Comparison of ENCODE assay signal across 8 mouse cellular contexts in genomic region chr7:145284293-145284692, GRCm38 (mm10). TPM values are rescaled to one million over a fixed set of nuclear protein-coding genes. Genes with fewer than 3 reads are reported as not detected.
A peak's percentile ranks its signal among the peaks of the same experiment; 100 is the strongest.
DNase-seq lines count a peak whose midpoint lies in the region; ATAC-seq lines count a peak whose summit lies in the region.

No protein-coding gene starts in this region.

- H3K27me3 ChIP-seq in heart, embryonic 10.5 days (ENCODE audit: insufficient read depth, poor library complexity, severe bottlenecking), result no peaks in the 10 kb centered on the region
- H3K27me3 ChIP-seq in embryonic facial prominence, embryonic 13.5 days, result no peaks in the 10 kb centered on the region
- no peaks in the 10 kb centered on the region for H3K27me3 ChIP-seq in limb, embryonic 11.5 days (ENCODE audit: control insufficient read depth, insufficient read depth, low read length)
- H3K27me3 ChIP-seq in midbrain, embryonic 14.5 days (ENCODE audit: control insufficient read depth, insufficient read depth, low read length), result no peaks in the 10 kb centered on the region

- H3K9me3 ChIP-seq in heart, embryonic 10.5 days, result no peaks in the 10 kb centered on the region
- no peaks in the 10 kb centered on the region for H3K9me3 ChIP-seq in embryonic facial prominence, embryonic 13.5 days
- no peaks in the 10 kb centered on the region for H3K9me3 ChIP-seq in limb, embryonic 11.5 days (ENCODE audit: control insufficient read depth, low read length)
- no peaks in the 10 kb centered on the region for H3K9me3 ChIP-seq in midbrain, embryonic 14.5 days (ENCODE audit: control insufficient read depth, low read length)

- no peak for DNase-seq in heart, embryonic 10.5 days (ENCODE audit: low spot score)
- DNase-seq in heart, adult 8-10 months (ENCODE audit: low spot score), result no peak
- DNase-seq in limb, embryonic 11.5 days (ENCODE audit: low spot score), result no peak
- no peak for DNase-seq in midbrain, embryonic 14.5 days
- DNase-seq in right cerebral cortex, adult 2 months (ENCODE audit: low spot score in 2 of 2), result no peak
- DNase-seq in left cerebral cortex, postnatal 36 days (ENCODE audit: low spot score in 2 of 2), result no peak
- DNase-seq in cerebellum, adult 11-12 months, result no peak

- peak overlapping the region; percentile 82; the same call in 1 of the 2 replicates for H3K27ac ChIP-seq in heart, embryonic 10.5 days
- H3K27ac ChIP-seq in embryonic facial prominence, embryonic 13.5 days, result no peak overlapping the region
- H3K27ac ChIP-seq in limb, embryonic 11.5 days (replicated peaks; ENCODE audit: low read depth, low read length), result no peak overlapping the region
- no peak overlapping the region for H3K27ac ChIP-seq in midbrain, embryonic 14.5 days (replicated peaks; ENCODE audit: low read depth, low read length)

- 67% methylated on average over 3 of the region's 3 CpGs for WGBS in heart, embryonic 10.5 days
- 66% methylated on average over 3 of the region's 3 CpGs for WGBS in embryonic facial prominence, embryonic 13.5 days
- WGBS in limb, embryonic 11.5 days, result 62% methylated on average over 3 of the region's 3 CpGs
- 69% methylated on average over 3 of the region's 3 CpGs for WGBS in midbrain, embryonic 14.5 days

- intact Hi-C loops in left cerebral cortex, postnatal 36 days (cut with DNase I), result no loop called here

- peak overlapping the region; percentile 60; the same call in 1 of the 2 replicates for H3K4me3 ChIP-seq in heart, embryonic 10.5 days
- H3K4me3 ChIP-seq in embryonic facial prominence, embryonic 13.5 days, result peak overlapping the region; percentile 64
- no peak overlapping the region for H3K4me3 ChIP-seq in limb, embryonic 11.5 days (ENCODE audit: low read depth, low read length)
- H3K4me3 ChIP-seq in midbrain, embryonic 14.5 days (replicated peaks; ENCODE audit: low read depth, low read length), result no peak overlapping the region

- no peak for ATAC-seq in embryonic facial prominence, embryonic 13.5 days (ENCODE audit: insufficient number of reproducible peaks, insufficient read depth, low FRiP score, low TSS enrichment, low read depth)
- no peak for ATAC-seq in limb, embryonic 11.5 days (ENCODE audit: insufficient number of reproducible peaks, low FRiP score, low TSS enrichment, low read depth)
- 0 out of 2 replicates have a peak, but pooled peaks have one; percentile 8 for ATAC-seq in midbrain, embryonic 14.5 days (ENCODE audit: low FRiP score, low TSS enrichment)

- H3K36me3 ChIP-seq in heart, embryonic 10.5 days, result peaks cover 11% of the 10 kb centered on the region
- H3K36me3 ChIP-seq in embryonic facial prominence, embryonic 13.5 days, result peaks cover 12% of the 10 kb centered on the region
- no peaks in the 10 kb centered on the region; the same call in 1 of the 2 replicates for H3K36me3 ChIP-seq in limb, embryonic 11.5 days (ENCODE audit: control insufficient read depth, insufficient read depth, low read length)
- no peaks in the 10 kb centered on the region for H3K36me3 ChIP-seq in midbrain, embryonic 14.5 days (ENCODE audit: control insufficient read depth, insufficient read depth, low read length)

- peak overlapping the region; percentile 85 for H3K4me2 ChIP-seq in embryonic facial prominence, embryonic 13.5 days
- H3K4me2 ChIP-seq in limb, embryonic 11.5 days (ENCODE audit: low read depth, severe bottlenecking), result 0 out of 2 replicates have a peak overlapping the region, but pooled peaks have one; percentile 66
- peak overlapping the region; percentile 56 for H3K4me2 ChIP-seq in midbrain, embryonic 14.5 days (ENCODE audit: low read length)

- peak overlapping the region; percentile 79; the same call in 1 of the 2 replicates for H3K9ac ChIP-seq in embryonic facial prominence, embryonic 13.5 days
- peak overlapping the region; percentile 34; the same call in 1 of the 2 replicates for H3K9ac ChIP-seq in limb, embryonic 11.5 days (ENCODE audit: low read length)
- peak overlapping the region; percentile 44; the same call in 1 of the 2 replicates for H3K9ac ChIP-seq in midbrain, embryonic 14.5 days (replicated peaks; ENCODE audit: low read length)

- peaks cover 41% of the 10 kb centered on the region for H3K4me1 ChIP-seq in heart, embryonic 10.5 days
- peaks cover 28% of the 10 kb centered on the region for H3K4me1 ChIP-seq in embryonic facial prominence, embryonic 13.5 days
- peaks cover 10% of the 10 kb centered on the region for H3K4me1 ChIP-seq in limb, embryonic 11.5 days (ENCODE audit: control insufficient read depth, insufficient read depth, low read length)
- H3K4me1 ChIP-seq in midbrain, embryonic 14.5 days (ENCODE audit: control insufficient read depth, insufficient read depth, low read length), result 0 out of 2 replicates have a peak, but pooled peaks cover 2% of the 10 kb centered on the region

RNA-seq across cellular contexts. Expression of gene Tpcn2, which starts 0.5 kb away (rescaled TPM):
- 5.7 and 5.8 TPM in 2 replicates for polyA plus RNA-seq in heart, embryonic 10.5 days (2016; fragmentation: Nextera tagmentation; extraction: Ambion mirVana)
- 1 to 10 TPM; 1.7 to 4.7 (median 2.5) TPM for total RNA-seq in heart, adult 8-10 months (2022)
- 13.6 and 14.7 TPM in 2 replicates for polyA plus RNA-seq in embryonic facial prominence, embryonic 13.5 days (2015; fragmentation: Nextera tagmentation; extraction: Ambion mirVana)
- 2.7 and 3.2 TPM in 2 replicates for polyA plus RNA-seq in limb, embryonic 11.5 days (2014; fragmentation: Nextera tagmentation; extraction: Ambion mirVana)
- 0.70 and 1.4 TPM in 2 replicates for polyA plus RNA-seq in midbrain, embryonic 14.5 days (2014; fragmentation: Nextera tagmentation; extraction: Ambion mirVana)
- 1 to 10 TPM; 3.4 to 6.4 TPM for total RNA-seq in left cerebral cortex, postnatal 36 days (2021)

RNA-seq across cellular contexts. Expression of gene Mrgprf, which starts 16.3 kb away (rescaled TPM):
- 0.17 and 0.21 TPM in 2 replicates for polyA plus RNA-seq in heart, embryonic 10.5 days (2016; fragmentation: Nextera tagmentation; extraction: Ambion mirVana)
- total RNA-seq in heart, adult 8-10 months (2022), result 1 to 10 TPM; 1.7 to 2.9 (median 2.5) TPM
- polyA plus RNA-seq in embryonic facial prominence, embryonic 13.5 days (2015; fragmentation: Nextera tagmentation; extraction: Ambion mirVana), result 1.5 and 3.4 TPM in 2 replicates
- polyA plus RNA-seq in limb, embryonic 11.5 days (2014; fragmentation: Nextera tagmentation; extraction: Ambion mirVana), result 0.09 and 0.11 TPM in 2 replicates
- polyA plus RNA-seq in midbrain, embryonic 14.5 days (2014; fragmentation: Nextera tagmentation; extraction: Ambion mirVana), result 3.5 TPM in 1 of 2 replicates, not detected in the other
- total RNA-seq in left cerebral cortex, postnatal 36 days (2021), result 1 to 10 TPM; 1.7 to 3.0 TPM

RNA-seq across cellular contexts. Expression of gene Mrgprd, which starts 30.3 kb away (rescaled TPM):
- not detected in 2 replicates for polyA plus RNA-seq in heart, embryonic 10.5 days (2016; fragmentation: Nextera tagmentation; extraction: Ambion mirVana)
- total RNA-seq in heart, adult 8-10 months (2022), result not detected
- not detected in 2 replicates for polyA plus RNA-seq in embryonic facial prominence, embryonic 13.5 days (2015; fragmentation: Nextera tagmentation; extraction: Ambion mirVana)
- polyA plus RNA-seq in limb, embryonic 11.5 days (2014; fragmentation: Nextera tagmentation; extraction: Ambion mirVana), result not detected in 2 replicates
- polyA plus RNA-seq in midbrain, embryonic 14.5 days (2014; fragmentation: Nextera tagmentation; extraction: Ambion mirVana), result not detected in 2 replicates
- not detected for total RNA-seq in left cerebral cortex, postnatal 36 days (2021)

Comparison
In these comparisons a context has a peak if more than half of its experiments do, and no peak if none do; other contexts are left out.
1. H3K4me3 ChIP-seq: peak in heart, embryonic 10.5 days (single experiment) and embryonic facial prominence, embryonic 13.5 days (single experiment); none in limb, embryonic 11.5 days (single experiment) and midbrain, embryonic 14.5 days (single experiment).
2. Peak in every context shown above with its lines, with median percentiles within 50 percentile points of each other: H3K4me2 ChIP-seq and H3K9ac ChIP-seq.